Mouse (Mus musculus): Measurements from ENCODE around the gene Arhgef5.

DNA sequence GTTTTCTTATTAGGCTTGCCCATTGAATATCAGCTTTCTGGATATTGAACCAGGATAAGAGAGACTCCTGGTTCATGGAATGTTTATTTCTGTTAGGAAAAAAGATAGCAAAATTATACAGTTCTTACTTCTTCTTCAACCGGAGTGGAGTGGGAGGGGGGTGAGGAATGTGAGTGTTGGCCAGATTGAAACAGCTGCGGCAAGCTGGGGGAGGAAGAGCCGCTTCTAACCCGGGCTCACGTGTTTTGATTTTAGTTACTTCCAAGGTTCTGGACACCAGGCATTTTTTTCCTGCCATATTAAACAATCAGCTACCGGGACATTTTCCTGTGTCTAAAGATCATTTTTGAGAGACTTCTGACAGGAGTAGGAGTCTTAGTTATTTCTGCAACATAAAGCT lies 44.7 kb downstream of the Arhgef5 start:
- TF ChIP-seq CTCF (IDR thresholded peaks at IDR 0.05; ENCODE audit: borderline replicate concordance, insufficient read depth, low read depth, low read length) (no peak), POLR2A (IDR thresholded peaks at IDR 0.05; ENCODE audit: borderline replicate concordance, insufficient read depth, low read length) (no peak)
